Mouse (Mus musculus): ENCODE data around the gene Slc2a12.

DNA sequence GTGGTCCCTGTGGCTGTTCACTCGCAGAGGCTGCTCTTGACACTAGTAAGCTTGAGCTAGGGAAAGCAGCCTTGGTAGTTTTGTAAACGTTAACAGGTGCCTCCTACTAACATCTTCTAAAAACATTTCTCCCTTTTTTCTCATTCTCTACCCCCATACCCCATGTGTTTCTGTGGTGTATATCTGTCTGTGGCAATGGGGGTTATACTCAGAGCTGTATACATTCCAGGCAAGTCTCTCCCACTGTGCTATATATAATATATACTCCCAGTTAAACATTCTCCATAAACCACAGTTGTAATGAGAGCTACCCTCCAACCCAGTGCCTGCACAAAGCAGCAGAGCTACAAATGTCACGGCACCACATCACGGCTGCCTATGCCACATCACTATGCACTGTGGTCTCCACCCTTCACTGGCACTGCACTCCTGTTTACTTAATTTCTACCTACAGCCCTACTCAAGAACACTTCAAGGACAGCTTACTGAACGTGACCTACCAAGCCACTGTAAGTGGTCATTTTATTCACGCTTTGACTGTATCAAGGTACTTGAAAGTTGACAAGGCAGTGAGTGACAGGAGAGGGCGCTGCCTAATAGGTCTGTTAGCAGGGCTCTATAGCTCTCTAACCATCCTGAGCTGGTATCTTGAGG is 63.5 kb downstream of the Slc2a12 start:
- no peak for TF ChIP-seq EP300 (IDR thresholded peaks at IDR 0.05; ENCODE audit: low read depth)
- TF ChIP-seq CTCF (IDR thresholded peaks at IDR 0.05; ENCODE audit: low read depth): no peak

Measured in heart, postnatal 0 days (tissue).